Comparison of ENCODE assay signal across 8 mouse cellular contexts in the genomic region with DNA sequence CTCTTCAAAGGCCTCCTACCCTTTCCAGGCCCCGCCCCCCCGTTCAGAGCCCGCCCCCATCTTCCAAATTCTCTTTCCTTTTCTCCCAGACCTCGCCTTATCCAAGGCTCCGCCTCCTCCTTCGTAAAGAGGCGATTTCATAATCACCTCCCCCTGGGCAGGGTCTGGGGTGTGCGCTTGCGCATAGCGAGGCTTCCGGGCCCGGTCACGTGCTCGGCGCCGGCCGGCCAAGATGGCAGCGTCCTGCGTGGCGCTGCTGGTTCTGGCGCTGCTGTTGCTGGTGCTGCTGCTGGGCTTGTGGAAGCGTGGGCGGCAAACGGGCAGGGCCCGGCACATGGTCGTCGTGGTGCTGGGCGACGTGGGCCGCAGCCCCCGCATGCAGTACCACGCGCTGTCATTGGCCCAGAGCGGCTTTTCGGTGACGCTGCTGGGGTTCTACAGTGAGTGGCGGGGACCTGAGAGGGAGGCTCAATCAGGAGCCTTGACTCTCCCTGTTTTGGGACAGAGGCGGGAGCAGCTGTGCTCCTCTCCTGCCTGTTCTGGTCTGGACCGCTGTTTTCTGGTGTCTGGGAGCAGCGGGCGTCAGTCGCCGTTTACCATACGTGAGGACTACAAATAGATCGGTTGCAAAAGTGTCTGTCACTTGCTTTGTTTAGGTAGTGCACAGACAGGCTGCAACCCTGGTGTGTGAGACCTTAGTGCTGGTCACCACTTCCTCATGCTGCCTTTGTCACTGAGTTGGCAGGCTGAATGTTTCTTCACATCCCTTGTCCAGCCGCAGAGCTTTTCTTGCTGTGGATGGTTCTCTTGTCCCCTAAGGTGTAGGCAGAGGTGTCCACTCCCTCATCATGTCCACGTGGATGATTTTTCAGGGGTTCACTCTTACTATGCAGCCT. TPM values are rescaled to one million over a fixed set of nuclear protein-coding genes. Genes with fewer than 3 reads are reported as not detected.
DNase-seq lines count a peak whose midpoint lies in the region; ATAC-seq and TF ChIP-seq lines count a peak whose summit lies in the region.

A gene (plus strand): TSS at position 204 of the 896 bp plus-strand sequence.

- H3K4me2 ChIP-seq in forebrain, embryonic 12.5 days, result peak within 1 kb of the TSS; percentile 83
- peak within 1 kb of the TSS; percentile 81 for H3K4me2 ChIP-seq in heart, postnatal 0 days (ENCODE audit: low read depth, low read length)
- H3K4me2 ChIP-seq in liver, embryonic 16.5 days (ENCODE audit: low read depth, low read length), result peak within 1 kb of the TSS; percentile 85
- H3K4me2 ChIP-seq in neural tube, embryonic 13.5 days, result peak within 1 kb of the TSS; percentile 89

- 0 out of 2 replicates have a peak within 1 kb of the TSS, but pooled peaks have one; percentile 36 for H3K27ac ChIP-seq in forebrain, embryonic 12.5 days
- H3K27ac ChIP-seq in heart, postnatal 0 days (ENCODE audit: low read depth), result peak within 1 kb of the TSS; percentile 74
- peak within 1 kb of the TSS; percentile 24 for H3K27ac ChIP-seq in liver, embryonic 16.5 days (ENCODE audit: low read length)
- peak within 1 kb of the TSS; percentile 73 for H3K27ac ChIP-seq in neural tube, embryonic 13.5 days (replicated peaks)
- peak within 1 kb of the TSS; percentile 85 for H3K27ac ChIP-seq in testis, adult 2 months (ENCODE audit: control insufficient read depth, insufficient read depth, low read depth, low read length)

- peak; percentile 92 for DNase-seq in c-Kit-positive CD71-positive TER-119-positive erythroid progenitor cells, embryonic 14.5 days (ENCODE audit: low spot score)
- DNase-seq in heart, postnatal 0 days (ENCODE audit: low spot score), result peak; percentile 94
- peak; percentile 94 to 96 for DNase-seq in kidney, postnatal 4 days

- H3K9ac ChIP-seq in forebrain, embryonic 12.5 days, result peak within 1 kb of the TSS; percentile 73
- peak within 1 kb of the TSS; percentile 77 for H3K9ac ChIP-seq in heart, postnatal 0 days (replicated peaks; ENCODE audit: low read depth, low read length)
- H3K9ac ChIP-seq in liver, embryonic 16.5 days (ENCODE audit: low read depth, low read length), result peak within 1 kb of the TSS; percentile 74
- H3K9ac ChIP-seq in neural tube, embryonic 13.5 days, result peak within 1 kb of the TSS; percentile 87

- ATAC-seq in forebrain, embryonic 12.5 days (ENCODE audit: low FRiP score), result peak; percentile 97
- peak; percentile 98 for ATAC-seq in heart, postnatal 0 days (ENCODE audit: insufficient read depth, low read depth)
- ATAC-seq in liver, embryonic 16.5 days (ENCODE audit: low read depth), result peak; percentile 95
- ATAC-seq in neural tube, embryonic 13.5 days (ENCODE audit: low read depth), result peak; percentile 94

- H3K27me3 ChIP-seq in E14TG2a.4 (ENCODE audit: insufficient read depth, low read length), result 0 out of 2 replicates have a peak, but pooled peaks cover 6% of the 10 kb centered on the region
- 0 out of 2 replicates have a peak, but pooled peaks cover 3% of the 10 kb centered on the region for H3K27me3 ChIP-seq in forebrain, embryonic 12.5 days
- no peaks in the 10 kb centered on the region for H3K27me3 ChIP-seq in heart, postnatal 0 days (ENCODE audit: control insufficient read depth, insufficient read depth, low read length)
- no peaks in the 10 kb centered on the region for H3K27me3 ChIP-seq in liver, embryonic 16.5 days (ENCODE audit: control insufficient read depth, insufficient read depth, low read depth, low read length)
- H3K27me3 ChIP-seq in neural tube, embryonic 13.5 days, result no peaks in the 10 kb centered on the region; the same call in 1 of the 2 replicates
- no peaks in the 10 kb centered on the region for H3K27me3 ChIP-seq in testis, adult 2 months (ENCODE audit: control insufficient read depth, insufficient read depth, low read length)

- TF ChIP-seq POLR2A in testis, adult 2 months (IDR thresholded peaks at IDR 0.05; ENCODE audit: control insufficient read depth, low read depth, low read length), result peak; percentile 98

- H3K4me3 ChIP-seq in E14TG2a.4 (replicated peaks; ENCODE audit: low read length), result peak within 1 kb of the TSS; percentile 99
- H3K4me3 ChIP-seq in forebrain, embryonic 12.5 days (replicated peaks), result peak within 1 kb of the TSS; percentile 82
- peak within 1 kb of the TSS; percentile 69 for H3K4me3 ChIP-seq in heart, postnatal 0 days (ENCODE audit: low read depth, low read length)
- H3K4me3 ChIP-seq in liver, embryonic 16.5 days (ENCODE audit: low read depth, low read length), result peak within 1 kb of the TSS; percentile 81
- H3K4me3 ChIP-seq in neural tube, embryonic 13.5 days, result peak within 1 kb of the TSS; percentile 91
- H3K4me3 ChIP-seq in testis, adult 2 months (ENCODE audit: control insufficient read depth, low read depth, low read length), result peak within 1 kb of the TSS; percentile 97

- TF ChIP-seq CTCF in E14TG2a.4 (conservative IDR thresholded peaks at IDR 0.05; ENCODE audit: low read length), result no peak
- no peak for TF ChIP-seq CTCF in heart, postnatal 0 days (IDR thresholded peaks at IDR 0.05; ENCODE audit: low read depth)
- TF ChIP-seq CTCF in testis, adult 2 months (IDR thresholded peaks at IDR 0.05; ENCODE audit: control insufficient read depth, insufficient read depth, insufficient replicate concordance, low read depth, low read length), result no peak

- H3K36me3 ChIP-seq in E14TG2a.4 (ENCODE audit: insufficient read depth, low read length), result peaks cover 35% of the 10 kb centered on the region
- no peaks in the 10 kb centered on the region for H3K36me3 ChIP-seq in forebrain, embryonic 12.5 days (replicated peaks)
- 0 out of 2 replicates have a peak, but pooled peaks cover 13% of the 10 kb centered on the region for H3K36me3 ChIP-seq in heart, postnatal 0 days (replicated peaks; ENCODE audit: control insufficient read depth, insufficient read depth, low read length)
- no peaks in the 10 kb centered on the region for H3K36me3 ChIP-seq in liver, embryonic 16.5 days (ENCODE audit: control insufficient read depth, insufficient read depth)
- 0 out of 2 replicates have a peak, but pooled peaks cover 8% of the 10 kb centered on the region for H3K36me3 ChIP-seq in neural tube, embryonic 13.5 days
- no peaks in the 10 kb centered on the region for H3K36me3 ChIP-seq in testis, adult 2 months (ENCODE audit: control insufficient read depth, insufficient read depth, low read length)

- H3K9me3 ChIP-seq in E14TG2a.4 (ENCODE audit: low read length), result no peaks in the 10 kb centered on the region
- no peaks in the 10 kb centered on the region for H3K9me3 ChIP-seq in forebrain, embryonic 12.5 days
- H3K9me3 ChIP-seq in heart, postnatal 0 days (replicated peaks; ENCODE audit: control insufficient read depth, low read length), result 0 out of 2 replicates have a peak, but pooled peaks cover 3% of the 10 kb centered on the region
- no peaks in the 10 kb centered on the region for H3K9me3 ChIP-seq in liver, embryonic 16.5 days (replicated peaks; ENCODE audit: control insufficient read depth, low read length)
- H3K9me3 ChIP-seq in neural tube, embryonic 13.5 days, result no peaks in the 10 kb centered on the region

- TF ChIP-seq EP300 in heart, postnatal 0 days (IDR thresholded peaks at IDR 0.05; ENCODE audit: low read depth), result no peak

- WGBS in forebrain, embryonic 12.5 days, result 3% methylated on average over 47 of the region's 47 CpGs
- 1% methylated on average over 47 of the region's 47 CpGs for WGBS in heart, postnatal 0 days
- WGBS in liver, embryonic 16.5 days (ENCODE audit: insufficient replicate concordance), result 1% methylated on average over 47 of the region's 47 CpGs
- WGBS in neural tube, embryonic 13.5 days, result 2% methylated on average over 47 of the region's 47 CpGs

- H3K4me1 ChIP-seq in E14TG2a.4 (replicated peaks; ENCODE audit: low read depth, low read length), result peaks cover 20% of the 10 kb centered on the region
- H3K4me1 ChIP-seq in forebrain, embryonic 12.5 days, result peaks cover 10% of the 10 kb centered on the region
- peaks cover 6% of the 10 kb centered on the region; the same call in 1 of the 2 replicates for H3K4me1 ChIP-seq in heart, postnatal 0 days (ENCODE audit: control insufficient read depth, insufficient read depth)
- peaks cover 10% of the 10 kb centered on the region for H3K4me1 ChIP-seq in liver, embryonic 16.5 days (ENCODE audit: control insufficient read depth, low read depth, low read length)
- peaks cover 19% of the 10 kb centered on the region for H3K4me1 ChIP-seq in neural tube, embryonic 13.5 days (replicated peaks)
- H3K4me1 ChIP-seq in testis, adult 2 months (ENCODE audit: control insufficient read depth, insufficient read depth, low read length), result peaks cover 2% of the 10 kb centered on the region; the same call in 1 of the 2 replicates

RNA-seq across cellular contexts. Expression of the gene that starts here (rescaled TPM):
- polyA plus RNA-seq in forebrain, embryonic 12.5 days (2016; fragmentation: Nextera tagmentation; extraction: Ambion mirVana), result 24.4 and 27.1 TPM in 2 replicates
- total RNA-seq in heart, postnatal 0 days (2014; rRNA removed; ENCODE audit: low replicate concordance), result 21.2 and 29.2 TPM in 2 replicates
- polyA plus RNA-seq in heart, postnatal 0 days (2015; fragmentation: Nextera tagmentation; extraction: Ambion mirVana), result 24.9 TPM in 2 replicates
- 11.2 and 11.8 TPM in 2 replicates for polyA plus RNA-seq in liver, embryonic 16.5 days (2015; fragmentation: Nextera tagmentation; extraction: Ambion mirVana)
- polyA plus RNA-seq in neural tube, embryonic 13.5 days (2015; fragmentation: Nextera tagmentation; extraction: Ambion mirVana), result 35.2 and 36.6 TPM in 2 replicates
- 21.3 and 26.0 TPM in 2 replicates for polyA plus RNA-seq in testis, adult 2 months (2012; rRNA removed)

Comparison
In these comparisons a context has a peak if more than half of its experiments do, and no peak if none do; other contexts are left out.
1. Peak in every context shown above with its lines: DNase-seq, ATAC-seq, H3K4me3 ChIP-seq and H3K27ac ChIP-seq.
2. H3K27ac ChIP-seq: peak in every context shown above with its lines; median percentile 85 in testis, adult 2 months; 74 in heart, postnatal 0 days; 73 in neural tube, embryonic 13.5 days; 36 in forebrain, embryonic 12.5 days; 24 in liver, embryonic 16.5 days.